Mouse (Mus musculus): ENCODE measurements around the gene Tbc1d5. TPM values are rescaled to one million over a fixed set of nuclear protein-coding genes. Genes with fewer than 3 reads are reported as not detected.

The Tbc1d5 gene
- polyA plus RNA-seq, 1 experiment = 16.4 TPM

DNA sequence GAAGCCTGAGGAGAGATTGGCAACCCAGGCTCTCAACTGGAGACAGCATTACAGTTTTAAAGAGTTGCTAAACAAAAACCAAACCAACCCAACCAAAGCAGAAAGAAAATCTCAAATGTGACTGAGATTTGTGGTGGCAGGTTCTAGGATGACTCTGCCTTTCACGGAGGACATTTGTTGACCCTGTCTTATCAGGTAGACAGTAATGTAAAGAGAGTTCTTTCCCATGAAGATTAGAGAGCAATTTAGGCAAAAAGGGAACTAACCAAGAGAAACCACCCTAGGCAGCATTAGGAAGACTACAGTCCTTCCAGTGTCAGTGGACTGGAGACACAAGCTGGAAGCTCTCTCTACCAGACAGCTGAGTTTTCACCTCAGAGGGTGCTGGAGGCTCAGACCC is 438.3 kb downstream of the Tbc1d5 start:
- H3K36me3 ChIP-seq (ENCODE audit: control insufficient read depth, insufficient read depth, low read length, poor library complexity, severe bottlenecking) = no peaks in the 10 kb centered on the region
- no peak overlapping the region for H3K4me3 ChIP-seq (ENCODE audit: low read depth, low read length)
- no peaks in the 10 kb centered on the region for H3K27me3 ChIP-seq (ENCODE audit: control insufficient read depth, insufficient read depth, low read length, poor library complexity, severe bottlenecking)
- TF ChIP-seq CTCF (IDR thresholded peaks at IDR 0.05; ENCODE audit: low read depth, low read length) (no peak), EP300 (IDR thresholded peaks at IDR 0.05; ENCODE audit: insufficient read depth, low read depth, low read length) (no peak)
- H3K27ac ChIP-seq (ENCODE audit: insufficient read depth, low read length) = no peak overlapping the region
- H3K9me3 ChIP-seq (replicated peaks; ENCODE audit: control insufficient read depth, insufficient read depth, low read length, poor library complexity, severe bottlenecking) = no peaks in the 10 kb centered on the region
- H3K9ac ChIP-seq (ENCODE audit: low read depth, poor library complexity, severe bottlenecking) = no peak overlapping the region
- no peaks in the 10 kb centered on the region for H3K4me1 ChIP-seq (ENCODE audit: control insufficient read depth, insufficient read depth, low read length)

DNA sequence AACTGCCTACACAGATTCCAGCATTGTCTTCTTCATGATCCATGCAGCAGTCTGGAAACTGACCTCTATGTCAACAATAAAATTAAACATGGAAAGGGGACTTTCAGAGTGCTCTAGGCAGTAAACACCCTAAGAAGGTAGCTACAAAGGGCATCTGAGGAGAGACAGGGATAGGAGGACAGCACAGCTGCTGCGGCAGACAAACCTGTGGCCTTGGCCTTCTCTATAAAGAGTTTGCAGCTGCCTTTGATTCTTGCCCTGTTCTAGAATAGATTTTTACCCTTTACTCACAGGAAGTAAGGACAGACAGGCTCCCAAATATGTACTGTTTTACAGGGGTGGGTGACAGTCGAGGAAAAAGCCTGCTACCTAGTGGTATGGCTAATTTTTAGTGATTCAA is 440.7 kb downstream of the Tbc1d5 start:
- no peaks in the 10 kb centered on the region for H3K4me1 ChIP-seq (ENCODE audit: control insufficient read depth, insufficient read depth, low read length)
- H3K36me3 ChIP-seq (ENCODE audit: control insufficient read depth, insufficient read depth, low read length, poor library complexity, severe bottlenecking) = no peaks in the 10 kb centered on the region
- H3K27me3 ChIP-seq (ENCODE audit: control insufficient read depth, insufficient read depth, low read length, poor library complexity, severe bottlenecking) = no peaks in the 10 kb centered on the region
- no peaks in the 10 kb centered on the region for H3K9me3 ChIP-seq (replicated peaks; ENCODE audit: control insufficient read depth, insufficient read depth, low read length, poor library complexity, severe bottlenecking)
- TF ChIP-seq CTCF (IDR thresholded peaks at IDR 0.05; ENCODE audit: low read depth, low read length) = no peak
- TF ChIP-seq POLR2A (IDR thresholded peaks at IDR 0.05; ENCODE audit: insufficient read depth, low read length) = no peak
- TF ChIP-seq EP300 (IDR thresholded peaks at IDR 0.05; ENCODE audit: insufficient read depth, low read depth, low read length) = no peak
- H3K9ac ChIP-seq (ENCODE audit: low read depth, poor library complexity, severe bottlenecking) = no peak overlapping the region
- no peak overlapping the region for H3K27ac ChIP-seq (ENCODE audit: insufficient read depth, low read length)
- H3K4me3 ChIP-seq (ENCODE audit: low read depth, low read length) = no peak overlapping the region

DNA sequence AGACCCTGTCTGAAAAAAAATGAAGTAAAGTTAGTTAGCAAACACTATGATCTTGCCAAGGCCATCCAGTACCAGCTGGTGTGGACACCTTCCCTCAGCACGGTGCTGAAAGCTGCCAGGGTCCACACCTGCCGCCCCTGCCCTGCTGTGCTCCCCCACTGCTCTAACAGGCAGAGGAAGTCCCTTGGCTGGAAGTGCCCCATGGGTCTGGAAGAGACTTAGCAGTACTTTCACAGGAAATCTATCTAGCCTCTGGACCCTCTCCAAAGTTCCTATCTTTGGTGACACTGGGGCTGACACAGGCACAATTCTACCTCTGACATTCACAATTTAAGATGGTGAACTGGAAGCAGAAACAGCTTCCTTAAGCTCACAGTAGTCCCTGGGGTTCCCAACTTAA is 442.1 kb downstream of the Tbc1d5 start:
- Histone ChIP-seq H3K4me1 (ENCODE audit: control insufficient read depth, insufficient read depth, low read length) (no peaks in the 10 kb centered on the region), H3K27ac (ENCODE audit: insufficient read depth, low read length) (no peak overlapping the region), H3K9ac (ENCODE audit: low read depth, poor library complexity, severe bottlenecking) (no peak overlapping the region), H3K4me3 (ENCODE audit: low read depth, low read length) (no peak overlapping the region), H3K9me3 (replicated peaks; ENCODE audit: control insufficient read depth, insufficient read depth, low read length, poor library complexity, severe bottlenecking) (no peaks in the 10 kb centered on the region), H3K27me3 (ENCODE audit: control insufficient read depth, insufficient read depth, low read length, poor library complexity, severe bottlenecking) (no peaks in the 10 kb centered on the region), H3K36me3 (ENCODE audit: control insufficient read depth, insufficient read depth, low read length, poor library complexity, severe bottlenecking) (no peaks in the 10 kb centered on the region)
- TF ChIP-seq POLR2A (IDR thresholded peaks at IDR 0.05; ENCODE audit: insufficient read depth, low read length) = no peak
- TF ChIP-seq CTCF (IDR thresholded peaks at IDR 0.05; ENCODE audit: low read depth, low read length) = no peak
- TF ChIP-seq EP300 (IDR thresholded peaks at IDR 0.05; ENCODE audit: insufficient read depth, low read depth, low read length) = no peak

DNA sequence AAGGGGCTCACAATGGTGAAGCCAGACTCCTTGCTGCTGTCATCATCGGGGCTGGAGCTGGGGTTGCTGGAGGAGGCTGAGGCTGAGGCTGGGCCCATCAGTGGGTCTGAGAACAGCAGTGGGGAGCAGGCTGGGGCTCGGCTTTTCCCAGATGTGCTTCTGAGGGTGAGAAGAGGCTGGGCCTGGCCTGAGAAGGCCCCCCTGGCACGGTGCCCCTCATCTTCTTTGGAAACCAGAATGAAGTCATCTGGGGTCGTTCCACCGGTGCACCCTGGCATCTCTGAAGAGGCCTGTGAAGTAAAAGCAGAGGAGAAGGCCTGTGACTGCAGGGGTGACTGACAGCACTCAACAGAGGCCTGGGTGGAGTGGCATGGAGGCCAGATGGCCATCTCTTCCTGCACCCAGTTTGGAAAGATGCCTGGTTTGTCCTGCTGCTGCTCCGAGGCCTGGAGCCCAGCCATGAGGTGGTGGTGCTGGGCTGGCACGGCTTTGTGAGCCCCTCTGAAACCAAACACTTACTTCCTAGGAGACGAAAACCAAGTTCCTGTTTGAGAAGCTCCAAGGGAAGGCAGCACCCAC is 443.1 kb downstream of the Tbc1d5 start:
- Histone ChIP-seq H3K4me3 (ENCODE audit: low read depth, low read length) (no peak overlapping the region), H3K27ac (ENCODE audit: insufficient read depth, low read length) (no peak overlapping the region), H3K27me3 (ENCODE audit: control insufficient read depth, insufficient read depth, low read length, poor library complexity, severe bottlenecking) (no peaks in the 10 kb centered on the region), H3K9me3 (replicated peaks; ENCODE audit: control insufficient read depth, insufficient read depth, low read length, poor library complexity, severe bottlenecking) (no peaks in the 10 kb centered on the region), H3K36me3 (ENCODE audit: control insufficient read depth, insufficient read depth, low read length, poor library complexity, severe bottlenecking) (no peaks in the 10 kb centered on the region), H3K9ac (ENCODE audit: low read depth, poor library complexity, severe bottlenecking) (no peak overlapping the region), H3K4me1 (ENCODE audit: control insufficient read depth, insufficient read depth, low read length) (no peaks in the 10 kb centered on the region)
- TF ChIP-seq CTCF (IDR thresholded peaks at IDR 0.05; ENCODE audit: low read depth, low read length) (no peak), EP300 (IDR thresholded peaks at IDR 0.05; ENCODE audit: insufficient read depth, low read depth, low read length) (no peak), POLR2A (IDR thresholded peaks at IDR 0.05; ENCODE audit: insufficient read depth, low read length) (no peak)

DNA sequence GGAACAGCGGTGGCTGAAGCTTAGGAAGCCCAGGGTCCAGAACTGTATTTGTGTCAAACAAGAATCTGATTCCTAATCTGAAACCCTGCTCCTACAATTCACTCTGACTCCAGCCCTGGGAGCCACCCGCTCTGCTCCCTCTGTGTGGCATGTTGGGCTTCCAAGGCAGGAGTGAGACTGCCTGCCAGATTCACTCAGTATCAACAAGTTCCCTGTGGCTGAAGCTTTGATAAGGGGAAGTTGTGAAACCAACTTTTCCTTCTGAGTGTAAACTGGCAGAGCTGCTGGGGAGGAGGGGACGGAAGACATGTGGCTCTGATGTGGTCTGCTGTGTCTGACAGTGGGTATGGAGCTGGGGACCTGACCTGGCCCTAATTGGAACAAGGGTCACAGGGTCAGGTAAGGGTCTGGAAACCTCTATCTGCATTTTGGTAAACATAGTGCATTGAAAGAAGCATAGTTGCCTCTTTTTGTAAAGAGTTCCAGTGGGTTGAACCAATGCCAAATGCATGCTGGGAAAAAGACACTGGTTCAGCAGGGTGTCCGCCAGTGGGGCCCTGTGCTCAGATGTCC is 443.7 kb downstream of the Tbc1d5 start:
- Histone ChIP-seq H3K4me3 (ENCODE audit: low read depth, low read length) (no peak overlapping the region), H3K27ac (ENCODE audit: insufficient read depth, low read length) (no peak overlapping the region), H3K36me3 (ENCODE audit: control insufficient read depth, insufficient read depth, low read length, poor library complexity, severe bottlenecking) (no peaks in the 10 kb centered on the region), H3K9me3 (replicated peaks; ENCODE audit: control insufficient read depth, insufficient read depth, low read length, poor library complexity, severe bottlenecking) (no peaks in the 10 kb centered on the region), H3K4me1 (ENCODE audit: control insufficient read depth, insufficient read depth, low read length) (no peaks in the 10 kb centered on the region), H3K27me3 (ENCODE audit: control insufficient read depth, insufficient read depth, low read length, poor library complexity, severe bottlenecking) (no peaks in the 10 kb centered on the region), H3K9ac (ENCODE audit: low read depth, poor library complexity, severe bottlenecking) (no peak overlapping the region)
- TF ChIP-seq CTCF (IDR thresholded peaks at IDR 0.05; ENCODE audit: low read depth, low read length) = no peak
- TF ChIP-seq POLR2A (IDR thresholded peaks at IDR 0.05; ENCODE audit: insufficient read depth, low read length) = no peak
- no peak for TF ChIP-seq EP300 (IDR thresholded peaks at IDR 0.05; ENCODE audit: insufficient read depth, low read depth, low read length)

- TF ChIP-seq POLR2A (IDR thresholded peaks at IDR 0.05; ENCODE audit: insufficient read depth, low read length) (no peak), EP300 (IDR thresholded peaks at IDR 0.05; ENCODE audit: insufficient read depth, low read depth, low read length) (no peak), CTCF (IDR thresholded peaks at IDR 0.05; ENCODE audit: low read depth, low read length) (no peak)
- Histone ChIP-seq H3K36me3 (ENCODE audit: control insufficient read depth, insufficient read depth, low read length, poor library complexity, severe bottlenecking) (no peaks in the 10 kb centered on the region), H3K4me3 (ENCODE audit: low read depth, low read length) (no peak overlapping the region), H3K27me3 (ENCODE audit: control insufficient read depth, insufficient read depth, low read length, poor library complexity, severe bottlenecking) (no peaks in the 10 kb centered on the region), H3K9ac (ENCODE audit: low read depth, poor library complexity, severe bottlenecking) (no peak overlapping the region), H3K4me1 (ENCODE audit: control insufficient read depth, insufficient read depth, low read length) (no peaks in the 10 kb centered on the region), H3K27ac (ENCODE audit: insufficient read depth, low read length) (no peak overlapping the region), H3K9me3 (replicated peaks; ENCODE audit: control insufficient read depth, insufficient read depth, low read length, poor library complexity, severe bottlenecking) (no peaks in the 10 kb centered on the region)
Measured at GRCm38 (mm10) chr17:50734781-50735180, 444.4 kb downstream of the Tbc1d5 start.

Measured in ES-Bruce4 (cell line).